7 mouse cellular contexts compared by ENCODE assay signal in genomic region chr2:92499701-92500322, GRCm38 (mm10). TPM values are rescaled to one million over a fixed set of nuclear protein-coding genes. Genes with fewer than 3 reads are reported as not detected.
DNase-seq lines count a peak whose midpoint lies in the region; ATAC-seq lines count a peak whose summit lies in the region.

No protein-coding gene starts in this region.

- no peaks in the 10 kb centered on the region for H3K9me3 ChIP-seq in embryonic facial prominence, embryonic 10.5 days
- no peaks in the 10 kb centered on the region for H3K9me3 ChIP-seq in heart, embryonic 12.5 days (replicated peaks)

- 79% methylated on average over 3 of the region's 3 CpGs for whole genome bisulfite sequencing in embryonic facial prominence, embryonic 10.5 days
- 84% methylated on average over 3 of the region's 3 CpGs for whole genome bisulfite sequencing in heart, embryonic 12.5 days

- no peaks in the 10 kb centered on the region for H3K36me3 ChIP-seq in embryonic facial prominence, embryonic 10.5 days (replicated peaks)
- H3K36me3 ChIP-seq in heart, embryonic 12.5 days = no peaks in the 10 kb centered on the region

- no peak overlapping the region for H3K4me3 ChIP-seq in embryonic facial prominence, embryonic 10.5 days
- no peak overlapping the region for H3K4me3 ChIP-seq in heart, embryonic 12.5 days

- H3K4me1 ChIP-seq in embryonic facial prominence, embryonic 10.5 days = peaks cover 19% of the 10 kb centered on the region
- peaks cover 8% of the 10 kb centered on the region for H3K4me1 ChIP-seq in heart, embryonic 12.5 days (replicated peaks)

- intact Hi-C loops in left cerebral cortex, postnatal 25 days (cut with DNase I) = no loop called here

- peak; percentile 34 for DNase-seq in embryonic facial prominence, embryonic 10.5 days (ENCODE audit: low spot score)
- DNase-seq in frontal cortex, adult 2 months (ENCODE audit: extremely low spot score in 1 of 2, low spot score in 1 of 2) = peak; percentile 64 to 76
- DNase-seq in left cerebral cortex, postnatal 25 days (ENCODE audit: low spot score in 2 of 2) = peak; percentile 82 to 89
- DNase-seq in right cerebral cortex, postnatal 10 days (ENCODE audit: low spot score in 2 of 2) = peak; percentile 84 to 94
- DNase-seq in thymus, postnatal 4 days = no peak

- no peak overlapping the region for H3K27ac ChIP-seq in embryonic facial prominence, embryonic 10.5 days (replicated peaks)
- H3K27ac ChIP-seq in heart, embryonic 12.5 days (ENCODE audit: poor library complexity, severe bottlenecking) = no peak overlapping the region

- ATAC-seq in megakaryocyte, adult 5-6 weeks (ENCODE audit: poor library complexity, severe bottlenecking) = no peak
- no peak for ATAC-seq in heart, embryonic 12.5 days (ENCODE audit: insufficient number of reproducible peaks, low FRiP score)

- no peak overlapping the region for H3K9ac ChIP-seq in heart, embryonic 12.5 days

- H3K27me3 ChIP-seq in embryonic facial prominence, embryonic 10.5 days (replicated peaks; ENCODE audit: low read depth, poor library complexity, severe bottlenecking) = peaks cover 32% of the 10 kb centered on the region
- H3K27me3 ChIP-seq in heart, embryonic 12.5 days (replicated peaks) = peaks cover 13% of the 10 kb centered on the region

- no peak overlapping the region for H3K4me2 ChIP-seq in heart, embryonic 12.5 days

RNA-seq across cellular contexts. Expression of gene Slc35c1, which starts 39.5 kb away (rescaled TPM):
- 12.6 and 13.5 TPM in 2 replicates for polyA plus RNA-seq in embryonic facial prominence, embryonic 10.5 days (2016; fragmentation: Nextera tagmentation; extraction: Ambion mirVana)
- 13.3 and 14.7 TPM in 2 replicates for polyA plus RNA-seq in frontal cortex, adult 2 months (2012; rRNA removed)
- 10 to 100 TPM; 18.2 to 18.4 TPM for total RNA-seq in left cerebral cortex, postnatal 25 days (2021)
- total RNA-seq in megakaryocyte, adult 5-6 weeks (2015) = 82.5 and 84.8 TPM in 2 replicates
- total RNA-seq in megakaryocyte, adult 5-6 weeks (2017) = 28.7 and 42.0 TPM in 2 replicates
- 10.1 and 10.6 TPM in 2 replicates for polyA plus RNA-seq in heart, embryonic 12.5 days (2016; fragmentation: Nextera tagmentation; extraction: Ambion mirVana)
